Mouse (Mus musculus) bone marrow macrophage, adult 2 months (primary cell): Measurements from ENCODE around the gene Selenof.

ENCODE experiments used
- CTCF ChIP-seq: IDR thresholded peaks from 2 replicates; pipeline ENCODE4 v1.5.1; 2012; ENCODE audit warnings: low read depth, mild to moderate bottlenecking, low read length, moderate library complexity
- POLR2A ChIP-seq: IDR thresholded peaks from 2 replicates; pipeline ENCODE4 v1.6.1; 2012; ENCODE audit warnings: mild to moderate bottlenecking, low read depth, low read length, borderline replicate concordance

- TF ChIP-seq CTCF (no peak), POLR2A (no peak)
These were observed 13.3 kb upstream of the Selenof start for GRCm38 (mm10) chr3:144556625-144557324.
